Mouse (Mus musculus): ENCODE measurements around the gene Ifi202b. TPM values are rescaled to one million over a fixed set of nuclear protein-coding genes. Genes with fewer than 3 reads are reported as not detected.

Ifi202b gene
- polyA plus RNA-seq, 1 experiment from 2014 or later = not detected

Other genes starting within 250 kb of the Ifi202b start
- gene Ifi207, start 241.0 kb downstream of the Ifi202b start, polyA plus RNA-seq (2015; fragmentation: Nextera tagmentation; extraction: Ambion mirVana) = 1.1 and 1.4 TPM in 2 replicates
- gene Ifi204, start 215.8 kb downstream of the Ifi202b start, polyA plus RNA-seq (2015; fragmentation: Nextera tagmentation; extraction: Ambion mirVana) = 3.2 and 3.6 TPM in 2 replicates
- gene Ifi211, start 69.7 kb downstream of the Ifi202b start, polyA plus RNA-seq (2015; fragmentation: Nextera tagmentation; extraction: Ambion mirVana) = 1.3 and 1.6 TPM in 2 replicates
- 4.3 and 6.1 TPM in 2 replicates for gene Mndal, start 40.3 kb downstream of the Ifi202b start, polyA plus RNA-seq (2015; fragmentation: Nextera tagmentation; extraction: Ambion mirVana)
- gene Ifi203, start 40.1 kb downstream of the Ifi202b start, polyA plus RNA-seq (2015; fragmentation: Nextera tagmentation; extraction: Ambion mirVana) = 3.7 and 5.9 TPM in 2 replicates
- 1.7 and 1.9 TPM in 2 replicates for gene Ifi205, start 49.1 kb upstream of the Ifi202b start, polyA plus RNA-seq (2015; fragmentation: Nextera tagmentation; extraction: Ambion mirVana)
- not detected in 2 replicates for gene Olfr433, start 58.0 kb upstream of the Ifi202b start, polyA plus RNA-seq (2015; fragmentation: Nextera tagmentation; extraction: Ambion mirVana)
- gene Olfr432, start 66.5 kb upstream of the Ifi202b start, polyA plus RNA-seq (2015; fragmentation: Nextera tagmentation; extraction: Ambion mirVana) = not detected in 2 replicates
- not detected in 2 replicates for gene Olfr430, start 83.9 kb upstream of the Ifi202b start, polyA plus RNA-seq (2015; fragmentation: Nextera tagmentation; extraction: Ambion mirVana)
- not detected in 2 replicates for gene Olfr429, start 101.6 kb upstream of the Ifi202b start, polyA plus RNA-seq (2015; fragmentation: Nextera tagmentation; extraction: Ambion mirVana)
- not detected in 2 replicates for gene Olfr427, start 114.1 kb upstream of the Ifi202b start, polyA plus RNA-seq (2015; fragmentation: Nextera tagmentation; extraction: Ambion mirVana)
- gene Olfr231, start 138.4 kb upstream of the Ifi202b start, polyA plus RNA-seq (2015; fragmentation: Nextera tagmentation; extraction: Ambion mirVana) = not detected in 2 replicates
- gene Olfr424, start 148.8 kb upstream of the Ifi202b start, polyA plus RNA-seq (2015; fragmentation: Nextera tagmentation; extraction: Ambion mirVana) = not detected in 2 replicates
- gene Olfr420, start 172.9 kb upstream of the Ifi202b start, polyA plus RNA-seq (2015; fragmentation: Nextera tagmentation; extraction: Ambion mirVana) = not detected in 2 replicates
- gene Spta1, start 190.0 kb upstream of the Ifi202b start, polyA plus RNA-seq (2015; fragmentation: Nextera tagmentation; extraction: Ambion mirVana) = 0.04 TPM in 1 of 2 replicates, not detected in the other

Measured in intestine, postnatal 0 days (tissue).